Mouse (Mus musculus) hindbrain, postnatal 0 days (tissue): ENCODE measurements around the gene Rfxank. TPM values are rescaled to one million over a fixed set of nuclear protein-coding genes. Genes with fewer than 3 reads are reported as not detected.

ENCODE experiments used
- ATAC-seq: fragments of 200-750 bp; cut with Nextera tagmentation; 2 replicates; pipeline ENCODE4 v1.8.0; 2017; ENCODE audit warnings: mild to moderate bottlenecking, moderate TSS enrichment, moderate library complexity
- DNase-seq: peaks from one replicate; pipeline ENCODE4 v3.0.0-alpha.2; 2015; ENCODE audit warnings: low spot score
- H3K27ac ChIP-seq: fragments of 300-500 bp; sonication (generic); 2 replicates; pipeline ENCODE4 v1.5.1; 2014; ENCODE audit warnings: mild to moderate bottlenecking
- H3K27me3 ChIP-seq: fragments of 300-500 bp; sonication (generic); 2 replicates; pipeline ENCODE4 v1.6.1; 2014; ENCODE audit warnings: low read length, mixed read lengths; ENCODE audit not compliant: insufficient read depth
- H3K36me3 ChIP-seq: fragments of 300-500 bp; sonication (generic); 2 replicates; pipeline ENCODE4 v1.6.1; 2014; ENCODE audit warnings: low read length, mixed read lengths; ENCODE audit not compliant: insufficient read depth
- H3K4me1 ChIP-seq: fragments of 300-500 bp; sonication (generic); 2 replicates; pipeline ENCODE4 v1.6.1; 2014; ENCODE audit warnings: antibody characterized with exemption, low read length, mixed read lengths; ENCODE audit not compliant: insufficient read depth
- H3K4me2 ChIP-seq: fragments of 300-500 bp; sonication (generic); 2 replicates; pipeline ENCODE4 v1.6.1; 2014; ENCODE audit warnings: low read depth, mild to moderate bottlenecking, low read length, moderate library complexity, mixed read lengths
- H3K4me3 ChIP-seq: fragments of 300-500 bp; sonication (generic); 2 replicates; pipeline ENCODE4 v1.5.1; 2014; ENCODE audit warnings: low read length
- H3K9ac ChIP-seq: fragments of 300-500 bp; sonication (generic); replicated peaks from 2 replicates; pipeline ENCODE4 v1.6.1; 2014; ENCODE audit warnings: mild to moderate bottlenecking, low read length, moderate library complexity, mixed read lengths
- H3K9me3 ChIP-seq: fragments of 300-500 bp; sonication (generic); 2 replicates; pipeline ENCODE4 v1.6.1; 2016; ENCODE audit warnings: low read length, mixed read lengths
- CTCF ChIP-seq: IDR thresholded peaks from 2 replicates; pipeline ENCODE4 v1.5.1; 2016; ENCODE audit warnings: antibody characterized with exemption, control low read depth, low read depth
- WGBS: fragments of 180-500 bp; shearing (Covaris S2); extraction: QIAGEN DNeasy Blood & Tissue Kit; methylation state at CpG from one replicate; pipeline ENCODE4 v1.1.7; 2014; 5-methylcytosine and 5-hydroxymethylcytosine counted together
- polyA plus RNA-seq: library from polyadenylated mRNA; unstranded; fragments of >200 nt; fragmentation: Nextera tagmentation; extraction: Ambion mirVana; gene quantifications from 2 replicates; pipeline ENCODE4 v1.2.1, GENCODE M21; 2015
- total RNA-seq: library from RNA; depleted of rRNA; stranded (reverse); fragments of >200 nt; gene quantifications from 2 replicates; pipeline ENCODE4 v1.2.3, GENCODE M21; 2014

The Rfxank gene
- total and polyA plus RNA-seq, 2 experiments from 2014 or later = 8.4 to 13.8 TPM

GRCm38 (mm10) chr8:70166504-70167110 lies 27.7 kb upstream of the Rfxank start:
- Histone ChIP-seq H3K4me1 (peaks cover 7% of the 10 kb centered on the region; the same call in 1 of the 2 replicates), H3K36me3 (no peaks in the 10 kb centered on the region), H3K9me3 (no peaks in the 10 kb centered on the region), H3K4me3 (peak overlapping the region; percentile 25), H3K27me3 (no peaks in the 10 kb centered on the region; the same call in 1 of the 2 replicates), H3K9ac (no peak overlapping the region), H3K4me2 (peak overlapping the region; percentile 56), H3K27ac (no peak overlapping the region)
- TF ChIP-seq CTCF = peak; percentile 98
- 4% methylated on average over 21 of the region's 21 CpGs for WGBS
- DNase-seq (peak; percentile 85), ATAC-seq (peak; percentile 88)

DNA sequence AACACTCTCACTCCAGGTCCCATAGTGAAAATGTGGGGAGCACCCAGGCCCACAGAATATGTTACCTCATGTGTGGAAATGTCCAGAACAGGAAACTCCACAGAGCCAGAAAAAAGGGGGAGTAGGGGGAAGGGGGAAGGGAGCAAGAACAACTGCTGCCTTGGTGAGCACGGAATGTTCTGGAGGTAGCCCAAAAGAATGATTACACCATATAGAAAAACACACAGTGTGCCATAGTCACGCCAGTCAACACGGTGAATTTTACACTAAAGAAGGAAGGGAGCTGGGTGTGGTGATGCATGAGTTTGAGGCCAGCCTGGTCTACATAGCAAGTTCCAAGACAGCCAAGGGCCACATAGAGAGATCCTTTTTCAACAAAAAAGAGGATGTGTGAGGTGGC lies 24.4 kb upstream of the Rfxank start:
- no peak overlapping the region for H3K4me2 ChIP-seq
- H3K4me1 ChIP-seq = peaks cover 6% of the 10 kb centered on the region; the same call in 1 of the 2 replicates
- no peak for ATAC-seq
- no peak overlapping the region for H3K9ac ChIP-seq
- no peaks in the 10 kb centered on the region for H3K9me3 ChIP-seq
- no peaks in the 10 kb centered on the region; the same call in 1 of the 2 replicates for H3K27me3 ChIP-seq
- no peak for TF ChIP-seq CTCF
- H3K4me3 ChIP-seq = no peak overlapping the region
- no peak overlapping the region for H3K27ac ChIP-seq
- DNase-seq = no peak
- 91% methylated on average over 3 of the region's 3 CpGs for WGBS
- H3K36me3 ChIP-seq = no peaks in the 10 kb centered on the region

- Histone ChIP-seq H3K27ac (no peak overlapping the region), H3K4me2 (no peak overlapping the region)
Observed at GRCm38 (mm10) chr8:70160015-70160414, 21.1 kb upstream of the Rfxank start.

GRCm38 (mm10) chr8:70159211-70159610 lies 20.3 kb upstream of the Rfxank start:
- WGBS = 87% methylated on average over 4 of the region's 4 CpGs
- no peaks in the 10 kb centered on the region for H3K27me3 ChIP-seq
- no peak for TF ChIP-seq CTCF
- no peak overlapping the region for H3K27ac ChIP-seq
- H3K9ac ChIP-seq = no peak overlapping the region
- H3K4me2 ChIP-seq = peak overlapping the region; percentile 80; the same call in 1 of the 2 replicates
- DNase-seq (no peak), ATAC-seq (no peak)
- H3K9me3 ChIP-seq = no peaks in the 10 kb centered on the region
- H3K4me3 ChIP-seq = no peak overlapping the region
- H3K4me1 ChIP-seq = no peaks in the 10 kb centered on the region
- no peaks in the 10 kb centered on the region for H3K36me3 ChIP-seq

More at GRCm38 (mm10) chr8:70160015-70160414, 21.1 kb upstream of the Rfxank start:
- no peak overlapping the region for H3K4me3 ChIP-seq
- H3K36me3 ChIP-seq = no peaks in the 10 kb centered on the region
- no peaks in the 10 kb centered on the region for H3K9me3 ChIP-seq
- no peak for TF ChIP-seq CTCF
- no peak for ATAC-seq
- WGBS = 64% methylated on average over 13 of the region's 13 CpGs
- H3K4me1 ChIP-seq = no peaks in the 10 kb centered on the region
- no peaks in the 10 kb centered on the region for H3K27me3 ChIP-seq
- DNase-seq = no peak
- H3K9ac ChIP-seq = no peak overlapping the region

DNA sequence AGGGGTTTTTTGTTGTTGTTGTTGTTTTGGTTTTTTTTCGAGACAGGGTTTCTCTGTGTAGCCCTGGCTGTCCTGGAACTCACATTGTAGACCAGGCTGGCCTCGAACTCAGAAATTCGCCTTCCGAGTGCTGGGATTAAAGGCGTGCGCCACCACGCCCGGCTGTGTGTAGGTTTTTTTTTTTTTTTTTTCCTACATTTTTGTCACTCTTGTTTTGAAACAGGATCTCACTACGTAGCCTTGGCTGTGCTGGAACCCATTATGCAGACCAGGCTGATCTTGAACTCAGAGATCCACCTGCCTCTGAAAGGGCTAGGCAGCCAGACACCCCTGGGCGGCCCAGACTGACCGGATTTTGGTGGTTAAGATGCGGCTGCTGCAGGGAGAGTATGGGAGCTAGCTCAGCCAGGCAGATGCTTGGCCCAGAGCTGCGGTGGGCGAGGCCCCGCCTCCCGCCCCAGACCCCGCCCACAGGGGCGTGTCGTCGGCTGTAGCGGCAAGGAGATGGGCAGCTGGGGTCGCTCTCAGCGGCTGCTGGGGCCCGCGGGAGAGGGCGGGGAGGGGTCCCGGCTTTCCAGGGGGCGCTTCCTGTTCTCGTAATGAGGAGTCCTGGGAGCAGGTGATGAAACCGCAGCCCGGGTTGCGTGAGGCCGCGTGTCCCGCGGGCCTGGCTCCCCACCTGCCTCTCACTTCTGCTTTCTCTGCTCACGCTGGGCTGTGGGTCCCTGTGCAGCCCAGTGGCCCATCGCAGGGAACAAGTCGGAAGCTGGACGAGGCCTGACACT lies 19.3 kb upstream of the Rfxank start:
- peak; percentile 94 for ATAC-seq
- WGBS = 14% methylated on average over 39 of the region's 40 CpGs
- Histone ChIP-seq H3K9ac (peak overlapping the region; percentile 59), H3K9me3 (no peaks in the 10 kb centered on the region), H3K27me3 (no peaks in the 10 kb centered on the region), H3K36me3 (no peaks in the 10 kb centered on the region), H3K4me3 (peak overlapping the region; percentile 49), H3K4me2 (peak overlapping the region; percentile 80), H3K4me1 (no peaks in the 10 kb centered on the region), H3K27ac (peak overlapping the region; percentile 32; the same call in 1 of the 2 replicates)
- peak; percentile 89 for DNase-seq
- peak; percentile 11; the same call in 1 of the 2 replicates for TF ChIP-seq CTCF

- no peaks in the 10 kb centered on the region for H3K27me3 ChIP-seq
- H3K9ac ChIP-seq = no peak overlapping the region
- WGBS = 96% methylated on average over 1 of the region's 1 CpGs
- ATAC-seq (no peak), DNase-seq (no peak)
- no peaks in the 10 kb centered on the region for H3K36me3 ChIP-seq
- H3K4me1 ChIP-seq = no peaks in the 10 kb centered on the region
- no peak overlapping the region for H3K4me2 ChIP-seq
- H3K9me3 ChIP-seq = no peaks in the 10 kb centered on the region
- TF ChIP-seq CTCF = no peak
- H3K4me3 ChIP-seq = no peak overlapping the region
- H3K27ac ChIP-seq = no peak overlapping the region
Observed at GRCm38 (mm10) chr8:70157240-70157800, 18.4 kb upstream of the Rfxank start.
